Mouse (Mus musculus) kidney, adult 2 months (tissue): ENCODE measurements around the gene Cltc.

Experiments
- CTCF ChIP-seq: fragments of 200-500 bp; conservative IDR thresholded peaks from 2 replicates; pipeline ENCODE4 v1.5.1; 2011; ENCODE audit warnings: low read depth, mild to moderate bottlenecking, control low read depth, low read length, moderate library complexity, mixed read lengths; ENCODE audit not compliant: insufficient read depth, insufficient read length
- POLR2A ChIP-seq: fragments of 200-500 bp; IDR thresholded peaks from one replicate; pipeline ENCODE4 v1.6.1; 2011; ENCODE audit warnings: low read depth, low read length, control low read depth

DNA sequence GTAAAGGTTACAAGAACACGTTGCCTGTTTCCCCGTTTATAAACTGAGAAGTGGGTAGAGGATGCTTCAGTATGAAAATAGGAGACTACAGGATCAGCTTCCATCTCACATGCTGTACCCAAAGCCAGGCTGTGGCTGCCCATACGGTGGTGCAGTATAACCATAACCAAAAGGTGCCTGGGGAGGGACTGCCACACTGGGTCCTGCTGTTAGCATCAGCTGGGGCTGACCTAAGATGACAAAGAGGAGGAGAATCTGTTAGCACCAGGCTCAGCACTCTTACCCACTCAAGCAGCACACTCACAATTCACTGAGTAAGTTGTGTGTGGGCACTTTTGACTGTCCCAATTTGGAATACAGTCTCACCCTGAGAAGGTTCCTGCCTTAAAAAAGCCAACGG is 61.9 kb downstream of the Cltc start:
- no peak for TF ChIP-seq CTCF
- no peak for TF ChIP-seq POLR2A
